ENCODE assay signal across 29 mouse cellular contexts in the genomic region with DNA sequence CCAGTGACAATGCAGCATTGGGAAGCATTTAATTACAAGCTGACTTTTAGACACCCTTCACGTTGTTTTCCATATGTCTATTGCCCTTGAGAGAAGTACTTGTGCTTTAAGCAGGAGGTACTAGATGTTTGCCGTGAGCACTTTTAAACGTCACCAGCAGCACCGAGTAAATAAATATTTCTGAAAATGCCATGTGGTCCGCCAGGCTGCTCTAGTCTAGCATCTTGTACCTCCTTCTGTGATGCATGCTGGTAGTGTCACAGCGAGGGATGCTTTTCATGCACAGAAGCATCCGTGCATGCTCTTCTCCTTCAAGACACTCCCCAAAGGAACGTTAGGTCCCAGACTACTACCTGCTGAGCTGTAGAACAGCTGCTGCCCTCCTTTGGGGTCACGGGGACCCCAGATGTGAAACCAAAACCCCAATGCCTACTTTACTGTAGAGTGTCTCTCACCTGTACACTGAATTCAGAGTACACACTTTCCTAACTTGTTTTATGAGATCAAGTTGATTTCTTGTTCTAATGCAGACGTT.
DNase-seq lines count a peak whose midpoint lies in the region; ATAC-seq and TF ChIP-seq lines count a peak whose summit lies in the region.
"Had no signal": no experiment of that assay in that cellular context is flagged by ENCODE, and none has a peak within 500 bp of the region (broad histone marks: within the 10 kb centered on the region; RNA-seq: fewer than 3 reads in every experiment).

No protein-coding gene starts in this region.

- no peak for TF ChIP-seq CTCF in cerebellum, adult 2 months (IDR thresholded peaks at IDR 0.05; ENCODE audit: borderline replicate concordance, insufficient read depth, low read depth, low read length)
- TF ChIP-seq CTCF in layer of hippocampus, adult 2 months (conservative IDR thresholded peaks at IDR 0.05) = no peak

- no peak for DNase-seq in cerebellum, adult 2 months
- no peak for DNase-seq in cerebellum, adult 8-10 months
- no peak for DNase-seq in layer of hippocampus, adult 2 months (ENCODE audit: low spot score in 2 of 2)
- DNase-seq in layer of hippocampus, adult 9-10 months (ENCODE audit: low spot score) = no peak
- DNase-seq in thymus, postnatal 10 days (ENCODE audit: low spot score in 2 of 2) = peak; percentile 61 to 67
- DNase-seq in gastrocnemius, postnatal 25 days = no peak
- no peak for DNase-seq in forebrain, embryonic 14.5 days (ENCODE audit: low spot score)
- DNase-seq: adrenal gland, postnatal 25 days; cerebellum, adult 9-10 months; cerebellum, postnatal 36 days; gastrocnemius, postnatal 10 days; heart, postnatal 10 days; kidney, adult 9 months; kidney, postnatal 10 days; liver, embryonic 13.5 days; lung, adult 18-20 months; lung, postnatal 4 days; right cerebral cortex, postnatal 4 days had no signal

- no peaks in the 10 kb centered on the region for H3K36me3 ChIP-seq in forebrain, embryonic 14.5 days (ENCODE audit: control insufficient read depth, insufficient read depth, low read length)
- H3K36me3 ChIP-seq: forebrain, embryonic 15.5 days; hindbrain, embryonic 15.5 days; limb, embryonic 13.5 days; liver, embryonic 13.5 days; midbrain, embryonic 12.5 days; neural tube, embryonic 13.5 days had no signal

- no peak overlapping the region for H3K9ac ChIP-seq in forebrain, embryonic 14.5 days (ENCODE audit: low read length)
- H3K9ac ChIP-seq: forebrain, embryonic 15.5 days; hindbrain, embryonic 15.5 days; limb, embryonic 13.5 days; liver, embryonic 13.5 days; midbrain, embryonic 12.5 days; neural tube, embryonic 13.5 days had no signal

- no peak overlapping the region for H3K4me2 ChIP-seq in forebrain, embryonic 14.5 days (ENCODE audit: low read length)
- H3K4me2 ChIP-seq: forebrain, embryonic 15.5 days; heart, embryonic 11.5 days; hindbrain, embryonic 15.5 days; limb, embryonic 13.5 days; liver, embryonic 13.5 days; midbrain, embryonic 12.5 days; neural tube, embryonic 13.5 days had no signal

- no peak for TF ChIP-seq POLR2A in cerebellum, adult 2 months (IDR thresholded peaks at IDR 0.05; ENCODE audit: borderline replicate concordance, insufficient read depth, low read length)

- H3K4me1 ChIP-seq in cerebellum, adult 2 months (ENCODE audit: control insufficient read depth, insufficient read depth, low read length) = peaks cover 8% of the 10 kb centered on the region
- H3K4me1 ChIP-seq in forebrain, embryonic 14.5 days (ENCODE audit: control insufficient read depth, insufficient read depth, low read length) = peaks cover 3% of the 10 kb centered on the region; the same call in 1 of the 2 replicates

- no peak for ATAC-seq in forebrain, embryonic 14.5 days
- ATAC-seq: forebrain, embryonic 15.5 days; lung, postnatal 0 days had no signal

- no peaks in the 10 kb centered on the region for H3K9me3 ChIP-seq in forebrain, embryonic 14.5 days (replicated peaks; ENCODE audit: control insufficient read depth, low read length)
- H3K9me3 ChIP-seq: forebrain, embryonic 15.5 days; hindbrain, embryonic 15.5 days; limb, embryonic 13.5 days; liver, embryonic 13.5 days; megakaryocyte, embryonic 14.5 days; midbrain, embryonic 12.5 days; neural tube, embryonic 13.5 days had no signal

- no peaks in the 10 kb centered on the region for H3K27me3 ChIP-seq in cerebellum, adult 2 months (ENCODE audit: control insufficient read depth, insufficient read depth, low read length)
- no peaks in the 10 kb centered on the region for H3K27me3 ChIP-seq in forebrain, embryonic 14.5 days (replicated peaks; ENCODE audit: control insufficient read depth, insufficient read depth, low read length)
- H3K27me3 ChIP-seq: forebrain, embryonic 15.5 days; hindbrain, embryonic 15.5 days; limb, embryonic 13.5 days; liver, embryonic 13.5 days; midbrain, embryonic 12.5 days; neural tube, embryonic 13.5 days had no signal

- H3K27ac ChIP-seq in cerebellum, adult 2 months (ENCODE audit: insufficient read depth, low read length) = peak overlapping the region; percentile 38; the same call in 1 of the 2 replicates
- H3K27ac ChIP-seq in layer of hippocampus, adult 2 months = peak overlapping the region; percentile 12; the same call in 1 of the 2 replicates
- H3K27ac ChIP-seq in forebrain, embryonic 14.5 days (ENCODE audit: low read depth, low read length) = no peak overlapping the region
- H3K27ac ChIP-seq: forebrain, embryonic 15.5 days; hindbrain, embryonic 15.5 days; left cerebral cortex, adult 2 months; limb, embryonic 13.5 days; liver, embryonic 13.5 days; midbrain, embryonic 12.5 days; stomach, postnatal 0 days had no signal

- no peak overlapping the region for H3K4me3 ChIP-seq in cerebellum, adult 2 months (replicated peaks; ENCODE audit: insufficient read depth, low read depth, low read length)
- H3K4me3 ChIP-seq in layer of hippocampus, adult 2 months = no peak overlapping the region
- H3K4me3 ChIP-seq in forebrain, embryonic 14.5 days (ENCODE audit: low read depth, low read length) = no peak overlapping the region
- H3K4me3 ChIP-seq: forebrain, embryonic 15.5 days; hindbrain, embryonic 15.5 days; left cerebral cortex, adult 2 months; limb, embryonic 13.5 days; liver, embryonic 13.5 days; megakaryocyte, embryonic 14.5 days; midbrain, embryonic 12.5 days; myocyte; neural tube, embryonic 13.5 days had no signal

- WGBS in cerebellum, adult 2 months = 23% methylated on average over 10 of the region's 10 CpGs
- WGBS in forebrain, embryonic 14.5 days = 81% methylated on average over 10 of the region's 10 CpGs

Comparison
In these comparisons a context has a peak if more than half of its experiments do, and no peak if none do; other contexts are left out.
1. DNase-seq: peak in thymus, postnatal 10 days (2 of 2); none in cerebellum, adult 2 months (0 of 2), cerebellum, adult 8-10 months (single experiment), layer of hippocampus, adult 2 months (0 of 2), layer of hippocampus, adult 9-10 months (single experiment), gastrocnemius, postnatal 25 days (single experiment) and forebrain, embryonic 14.5 days (single experiment).